Mouse (Mus musculus): ENCODE data around the gene Shroom2. TPM values are rescaled to one million over a fixed set of nuclear protein-coding genes. Genes with fewer than 3 reads are reported as not detected.

The Shroom2 gene
- total and polyA plus RNA-seq, 3 experiments: 0.09 TPM; not detected in 2

GRCm38 (mm10) chrX:152676357-152676756, 92.9 kb downstream of the Shroom2 start:
- in situ Hi-C loops (cut with MboI; ENCODE audit: low pct_ligation_motif_present, low pct_unique_long_range_greater_than_20kb, low sequenced_read_pairs): no loop called here

GRCm38 (mm10) chrX:152673431-152673830, 95.8 kb downstream of the Shroom2 start:
- no peak for DNase-seq (ENCODE audit: extremely low read depth)
- TF ChIP-seq EP300 (IDR thresholded peaks at IDR 0.05; ENCODE audit: low read length): no peak
- TF ChIP-seq ZC3H11A (IDR thresholded peaks at IDR 0.05; ENCODE audit: low read depth, low read length): no peak
- no peak for TF ChIP-seq KAT2A (IDR thresholded peaks at IDR 0.05; ENCODE audit: insufficient replicate concordance, low read length)
- TF ChIP-seq SIN3A (IDR thresholded peaks at IDR 0.05; ENCODE audit: low read length): no peak
- no peak for TF ChIP-seq IRF4 (IDR thresholded peaks at IDR 0.05; ENCODE audit: low read depth, low read length)
- TF ChIP-seq ZKSCAN1 (IDR thresholded peaks at IDR 0.05; ENCODE audit: borderline replicate concordance, low read depth, low read length): no peak
- no peak for TF ChIP-seq POLR2AphosphoS2 (IDR thresholded peaks at IDR 0.05; ENCODE audit: low read depth, low read length)
- TF ChIP-seq PAX5 (IDR thresholded peaks at IDR 0.05; ENCODE audit: low read length): no peak
- no peak for TF ChIP-seq MXI1 (IDR thresholded peaks at IDR 0.05; ENCODE audit: low read depth, low read length)
- TF ChIP-seq JUN (IDR thresholded peaks at IDR 0.05; ENCODE audit: insufficient read depth, low read depth, low read length): no peak
- TF ChIP-seq CHD2 (IDR thresholded peaks at IDR 0.05; ENCODE audit: low read length): no peak
- no peak for TF ChIP-seq SMC3 (IDR thresholded peaks at IDR 0.05; ENCODE audit: low read depth, low read length)
- no peak for TF ChIP-seq TBP (conservative IDR thresholded peaks at IDR 0.05; ENCODE audit: low read depth, low read length)
- TF ChIP-seq UBTF (IDR thresholded peaks at IDR 0.05; ENCODE audit: low read depth, low read length): no peak
- no peak for TF ChIP-seq USF2 (conservative IDR thresholded peaks at IDR 0.05; ENCODE audit: low read depth, low read length)
- no peak for TF ChIP-seq RAD21 (IDR thresholded peaks at IDR 0.05; ENCODE audit: low read depth, low read length)
- no peak for TF ChIP-seq TCF12 (IDR thresholded peaks at IDR 0.05; ENCODE audit: low read depth, low read length)
- no peak for TF ChIP-seq GABPA (IDR thresholded peaks at IDR 0.05; ENCODE audit: insufficient replicate concordance, low read depth, low read length)
- no peak for TF ChIP-seq MAFK (IDR thresholded peaks at IDR 0.05; ENCODE audit: insufficient replicate concordance, low read length)
- no peak for TF ChIP-seq MAX (IDR thresholded peaks at IDR 0.05; ENCODE audit: low read length)
- Histone ChIP-seq H3K9me3 (replicated peaks; ENCODE audit: low read length) (no peaks in the 10 kb centered on the region), H3K27ac (ENCODE audit: insufficient read depth, low read depth) (no peak overlapping the region), H3K27me3 (replicated peaks) (no peaks in the 10 kb centered on the region), H3K79me2 (replicated peaks; ENCODE audit: control insufficient read depth, extremely low read depth, insufficient read depth, poor library complexity, severe bottlenecking) (no peaks in the 10 kb centered on the region), H3K9ac (ENCODE audit: insufficient read depth, low read depth) (no peak overlapping the region), H3K4me2 (ENCODE audit: insufficient read depth, low read depth, poor library complexity, severe bottlenecking) (no peak overlapping the region), H3K4me3 (replicated peaks in 1 of 3; ENCODE audit: low read depth in 2 of 3, low read length in 2 of 3, poor library complexity in 1 of 3) (no peak overlapping the region), H3K4me1 (ENCODE audit: control insufficient read depth in 1 of 2, insufficient read depth in 2 of 2) (no peaks in the 10 kb centered on the region), H3K36me3 (replicated peaks in 1 of 2; ENCODE audit: control insufficient read depth in 1 of 2, insufficient read depth in 1 of 2, low read length in 1 of 2) (no peaks in the 10 kb centered on the region)
- dilution Hi-C loops (cut with MboI; ENCODE audit: extremely low pct_ligation_motif_present, extremely low pct_unique_long_range_greater_than_20kb, low sequenced_read_pairs) (no loop called here), in situ Hi-C loops (cut with MboI; ENCODE audit: low pct_ligation_motif_present, low pct_unique_long_range_greater_than_20kb, low sequenced_read_pairs) (no loop called here)

More at GRCm38 (mm10) chrX:152676357-152676756, 92.9 kb downstream of the Shroom2 start:
- Histone ChIP-seq H3K27me3 (replicated peaks) (no peaks in the 10 kb centered on the region), H3K27ac (ENCODE audit: insufficient read depth, low read depth) (no peak overlapping the region), H3K9me3 (replicated peaks; ENCODE audit: low read length) (no peaks in the 10 kb centered on the region), H3K4me3 (replicated peaks in 1 of 3; ENCODE audit: low read depth in 2 of 3, low read length in 2 of 3, poor library complexity in 1 of 3) (no peak overlapping the region), H3K4me1 (ENCODE audit: control insufficient read depth in 1 of 2, insufficient read depth in 2 of 2) (no peaks in the 10 kb centered on the region), H3K79me2 (replicated peaks; ENCODE audit: control insufficient read depth, extremely low read depth, insufficient read depth, poor library complexity, severe bottlenecking) (no peaks in the 10 kb centered on the region), H3K36me3 (replicated peaks in 1 of 2; ENCODE audit: control insufficient read depth in 1 of 2, insufficient read depth in 1 of 2, low read length in 1 of 2) (no peaks in the 10 kb centered on the region), H3K4me2 (ENCODE audit: insufficient read depth, low read depth, poor library complexity, severe bottlenecking) (no peak overlapping the region), H3K9ac (ENCODE audit: insufficient read depth, low read depth) (no peak overlapping the region)
- dilution Hi-C loops (cut with MboI; ENCODE audit: extremely low pct_ligation_motif_present, extremely low pct_unique_long_range_greater_than_20kb, low sequenced_read_pairs): no loop called here
- TF ChIP-seq EP300 (IDR thresholded peaks at IDR 0.05; ENCODE audit: low read length): no peak
- peak in 1 of 2 experiments; percentile 65; a peak in 2 of 4 replicates for TF ChIP-seq CTCF (conservative IDR thresholded peaks at IDR 0.05 in 1 of 2, IDR thresholded peaks at IDR 0.05 in 1 of 2; ENCODE audit: low read depth in 2 of 2, low read length in 2 of 2)
- no peak for TF ChIP-seq POLR2A (IDR thresholded peaks at IDR 0.05; ENCODE audit: low read depth, low read length)
- TF ChIP-seq MAFK (IDR thresholded peaks at IDR 0.05; ENCODE audit: insufficient replicate concordance, low read length): no peak
- TF ChIP-seq USF2 (conservative IDR thresholded peaks at IDR 0.05; ENCODE audit: low read depth, low read length): no peak
- no peak for TF ChIP-seq HCFC1 (IDR thresholded peaks at IDR 0.05; ENCODE audit: low read depth, low read length)
- TF ChIP-seq RAD21 (IDR thresholded peaks at IDR 0.05; ENCODE audit: low read depth, low read length): peak; percentile 50
- TF ChIP-seq SMC3 (IDR thresholded peaks at IDR 0.05; ENCODE audit: low read depth, low read length): peak; percentile 55
- DNase-seq (ENCODE audit: extremely low read depth): peak; percentile 24

All from CH12.LX (cell line).